Mouse (Mus musculus) midbrain, embryonic 14.5 days (tissue): ENCODE measurements at regions not wholly inside any gene's neighbourhood (a gene's known extent, or its start where the extent isn't known, plus 50 kb on each side); places are given as distances from the start of the nearest gene placed in this dataset.
A peak's percentile ranks its signal among the peaks of the same experiment; 100 is the strongest.

Experiments
- ATAC-seq: fragments of 200-750 bp; cut with Nextera tagmentation; 2 replicates; pipeline ENCODE4 v1.8.0; 2017; ENCODE audit warnings: moderate number of reproducible peaks, moderate library complexity; ENCODE audit not compliant: low FRiP score, low TSS enrichment
- DNase-seq: peaks from one replicate; pipeline ENCODE4 v3.0.0-alpha.2; 2015
- H3K27ac ChIP-seq: fragments of 300-500 bp; sonication (generic); replicated peaks from 2 replicates; pipeline ENCODE4 v1.5.1; 2014; ENCODE audit warnings: mild to moderate bottlenecking, low read depth, low read length, moderate library complexity
- H3K27me3 ChIP-seq: fragments of 300-500 bp; sonication (generic); 2 replicates; pipeline ENCODE4 v1.6.1; 2014; ENCODE audit warnings: low read length, control low read depth, mixed read lengths; ENCODE audit not compliant: control insufficient read depth, insufficient read depth
- H3K36me3 ChIP-seq: fragments of 300-500 bp; sonication (generic); 2 replicates; pipeline ENCODE4 v1.6.1; 2014; ENCODE audit warnings: low read length, control low read depth; ENCODE audit not compliant: control insufficient read depth, insufficient read depth
- H3K4me1 ChIP-seq: fragments of 300-500 bp; sonication (generic); 2 replicates; pipeline ENCODE4 v1.6.1; 2014; ENCODE audit warnings: mild to moderate bottlenecking, antibody characterized with exemption, low read length, control low read depth; ENCODE audit not compliant: control insufficient read depth, insufficient read depth
- H3K4me2 ChIP-seq: fragments of 300-500 bp; sonication (generic); 2 replicates; pipeline ENCODE4 v1.6.1; 2014; ENCODE audit warnings: mild to moderate bottlenecking, low read length, moderate library complexity
- H3K4me3 ChIP-seq: fragments of 300-500 bp; sonication (generic); replicated peaks from 2 replicates; pipeline ENCODE4 v1.5.1; 2014; ENCODE audit warnings: low read depth, low read length
- H3K9ac ChIP-seq: fragments of 300-500 bp; sonication (generic); replicated peaks from 2 replicates; pipeline ENCODE4 v1.6.1; 2014; ENCODE audit warnings: mild to moderate bottlenecking, low read length, moderate library complexity
- H3K9me3 ChIP-seq: fragments of 300-500 bp; sonication (generic); 2 replicates; pipeline ENCODE4 v1.6.1; 2016; ENCODE audit warnings: low read length, control low read depth, mixed read lengths; ENCODE audit not compliant: control insufficient read depth
- WGBS: fragments of 180-500 bp; shearing (Covaris S2); extraction: QIAGEN DNeasy Blood & Tissue Kit; methylation state at CpG from one replicate; pipeline ENCODE4 v1.1.7; 2014; 5-methylcytosine and 5-hydroxymethylcytosine counted together

DNA sequence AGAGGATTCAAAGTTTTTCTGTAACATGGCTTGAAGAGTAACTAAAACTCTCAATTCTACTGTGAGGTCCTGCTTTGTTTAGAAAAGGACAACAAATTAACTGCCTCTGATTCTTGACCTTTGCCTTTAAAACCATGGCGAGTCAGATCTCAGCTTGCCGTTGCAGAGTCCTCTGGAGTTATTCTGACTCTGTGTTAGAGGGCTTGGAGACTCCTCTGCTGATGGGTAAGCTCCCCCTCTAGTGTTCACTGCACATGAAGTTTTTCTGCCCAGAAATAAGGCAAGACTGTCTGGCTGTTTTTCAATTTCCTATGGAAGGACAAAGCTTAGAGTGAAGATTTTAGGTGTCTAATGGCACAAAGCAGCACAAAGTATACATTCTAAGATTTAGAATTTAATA lies 1085.9 kb upstream of the Nr2f1 start:
- Histone ChIP-seq H3K27ac (no peak overlapping the region), H3K36me3 (no peaks in the 10 kb centered on the region), H3K4me1 (no peaks in the 10 kb centered on the region), H3K9me3 (no peaks in the 10 kb centered on the region), H3K9ac (no peak overlapping the region), H3K27me3 (no peaks in the 10 kb centered on the region), H3K4me3 (no peak overlapping the region), H3K4me2 (no peak overlapping the region)
- DNase-seq (peak; percentile 76), ATAC-seq (no peak)
- 0% methylated on average over 2 of the region's 2 CpGs for WGBS

- peak overlapping the region; percentile 42 for H3K4me2 ChIP-seq
- no peaks in the 10 kb centered on the region for H3K36me3 ChIP-seq
- H3K4me3 ChIP-seq = no peak overlapping the region
- no peaks in the 10 kb centered on the region for H3K27me3 ChIP-seq
- WGBS = 14% methylated on average over 6 of the region's 6 CpGs
- no peaks in the 10 kb centered on the region for H3K9me3 ChIP-seq
- no peak overlapping the region for H3K9ac ChIP-seq
- ATAC-seq (peak; percentile 75; the same call in 1 of the 2 replicates), DNase-seq (peak; percentile 67)
- peaks cover 8% of the 10 kb centered on the region for H3K4me1 ChIP-seq
- peak overlapping the region; percentile 9; the same call in 1 of the 2 replicates for H3K27ac ChIP-seq
Observed at GRCm38 (mm10) chr13:79277714-79278113, 1078.2 kb upstream of the Nr2f1 start.

GRCm38 (mm10) chr13:79277313-79277712 lies 1077.8 kb upstream of the Nr2f1 start:
- peak; percentile 67 for ATAC-seq
- Histone ChIP-seq H3K27me3 (no peaks in the 10 kb centered on the region), H3K9ac (no peak overlapping the region), H3K9me3 (no peaks in the 10 kb centered on the region), H3K4me2 (peak overlapping the region; percentile 42), H3K4me1 (peaks cover 8% of the 10 kb centered on the region), H3K36me3 (no peaks in the 10 kb centered on the region), H3K27ac (peak overlapping the region; percentile 9; the same call in 1 of the 2 replicates), H3K4me3 (no peak overlapping the region)
- WGBS = 24% methylated on average over 7 of the region's 7 CpGs
- no peak for DNase-seq

DNA sequence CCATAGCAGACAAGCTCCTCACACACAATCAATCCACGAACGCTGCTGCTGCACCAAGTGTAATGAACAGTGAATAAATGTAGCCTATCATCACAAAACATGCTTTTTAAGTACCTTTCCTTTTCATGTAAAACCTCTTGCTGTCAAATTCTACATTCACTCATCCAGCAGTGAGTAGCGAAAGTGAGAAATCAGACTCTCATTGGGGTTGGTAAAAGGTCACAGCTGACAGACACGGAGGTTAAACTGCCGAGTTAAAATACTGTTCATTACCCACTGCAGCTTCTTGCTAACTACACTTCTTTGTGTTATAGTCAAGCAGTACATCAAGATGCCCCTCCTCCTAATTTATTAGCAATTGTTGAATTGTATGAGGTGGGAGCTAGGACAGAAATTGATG lies 1055.8 kb upstream of the Nr2f1 start:
- Histone ChIP-seq H3K4me2 (no peak overlapping the region), H3K27ac (no peak overlapping the region), H3K36me3 (no peaks in the 10 kb centered on the region), H3K9ac (no peak overlapping the region), H3K27me3 (no peaks in the 10 kb centered on the region), H3K9me3 (no peaks in the 10 kb centered on the region), H3K4me3 (no peak overlapping the region), H3K4me1 (no peaks in the 10 kb centered on the region)
- WGBS = 70% methylated on average over 5 of the region's 5 CpGs
- DNase-seq = no peak
- no peak for ATAC-seq

DNA sequence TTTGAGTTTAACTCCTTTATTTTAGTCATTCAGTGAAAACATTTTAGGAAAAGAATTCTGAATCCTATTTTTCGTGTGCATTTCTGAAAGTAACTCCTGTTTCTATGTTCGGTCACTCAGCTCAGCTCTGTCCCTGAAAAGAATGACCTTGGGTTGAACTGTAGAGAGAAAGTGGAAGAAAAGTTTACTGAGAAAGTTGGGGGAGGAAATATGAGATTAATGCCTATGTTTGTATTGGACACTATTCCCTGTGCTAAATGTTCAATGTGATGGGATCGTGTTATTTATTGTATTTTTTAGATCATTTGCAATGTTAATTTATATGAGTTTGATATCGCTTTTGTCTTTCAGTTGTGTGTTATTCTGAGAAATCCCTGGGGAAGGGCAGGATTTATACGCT lies 1052.8 kb upstream of the Nr2f1 start:
- peak; percentile 49 for DNase-seq
- Histone ChIP-seq H3K4me1 (no peaks in the 10 kb centered on the region), H3K27ac (no peak overlapping the region), H3K4me2 (no peak overlapping the region), H3K9ac (no peak overlapping the region), H3K4me3 (no peak overlapping the region), H3K9me3 (no peaks in the 10 kb centered on the region), H3K27me3 (no peaks in the 10 kb centered on the region), H3K36me3 (no peaks in the 10 kb centered on the region)
- 51% methylated on average over 5 of the region's 5 CpGs for WGBS
- no peak for ATAC-seq

- no peaks in the 10 kb centered on the region for H3K4me1 ChIP-seq
- H3K9me3 ChIP-seq = no peaks in the 10 kb centered on the region
- WGBS = 67% methylated on average over 1 of the region's 1 CpGs
- H3K36me3 ChIP-seq = no peaks in the 10 kb centered on the region
- no peak overlapping the region for H3K9ac ChIP-seq
- H3K4me3 ChIP-seq = no peak overlapping the region
- peak; percentile 20 for ATAC-seq
- DNase-seq = no peak
- no peaks in the 10 kb centered on the region for H3K27me3 ChIP-seq
- H3K27ac ChIP-seq = no peak overlapping the region
- no peak overlapping the region for H3K4me2 ChIP-seq
Observed at GRCm38 (mm10) chr13:79251269-79251668, 1051.7 kb upstream of the Nr2f1 start.
